Mouse (Mus musculus) spleen, embryonic (tissue): ENCODE results near the gene Fli1.

Source experiments
- CTCF ChIA-PET: fragments of 350-600 bp; sonication (Branson Sonifier 250); formaldehyde crosslinking; loops from one replicate; lab custom pipeline; 2022; lab: Charles Lee

The Fli1 gene

DNA sequence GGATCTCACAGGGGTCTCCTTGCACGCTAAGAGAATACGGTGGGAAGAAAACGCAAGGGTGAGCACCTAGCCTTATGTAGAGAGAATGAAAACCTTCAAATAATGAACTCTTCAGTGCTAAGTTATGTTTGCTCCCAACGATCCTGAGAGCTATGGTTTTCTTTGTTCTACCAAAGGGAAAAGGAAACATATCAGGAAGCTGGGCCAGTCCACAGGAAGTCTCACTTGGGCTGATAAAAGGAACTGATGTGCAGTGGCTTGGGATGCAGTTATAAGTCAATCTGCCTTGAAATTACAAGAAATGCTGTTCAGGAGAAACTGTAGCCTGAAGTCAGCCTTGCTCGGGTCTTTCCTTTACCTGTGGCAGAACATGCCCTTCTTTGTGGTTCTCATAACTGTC lies 13.1 kb downstream of the Fli1 start:
- CTCF ChIA-PET, result no interaction called here

DNA sequence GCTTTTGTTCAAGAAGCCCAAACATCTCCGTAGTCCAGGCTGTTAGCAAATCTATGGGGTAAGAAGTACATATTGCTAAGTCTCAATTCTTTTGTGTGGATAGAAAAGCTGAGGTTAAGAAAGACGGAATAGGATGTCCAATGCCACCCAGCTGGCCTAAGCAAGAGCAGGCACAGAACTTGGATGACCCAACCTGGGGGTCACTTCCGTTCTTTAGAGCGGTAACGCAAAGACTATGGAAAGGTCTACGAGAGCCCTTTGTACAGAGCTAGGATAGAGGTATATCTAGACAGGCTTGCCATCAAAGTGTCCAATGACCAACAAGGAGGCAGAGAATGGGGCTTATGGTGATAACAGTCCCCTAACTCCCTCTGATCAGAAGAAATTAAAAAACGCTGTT lies 15.3 kb downstream of the Fli1 start:
- CTCF ChIA-PET, result interaction anchor here (0.6 kb wide), 1 partner anchor 490 kb away, joined by 8 read pairs; no protein-coding TSS in a partner anchor

DNA sequence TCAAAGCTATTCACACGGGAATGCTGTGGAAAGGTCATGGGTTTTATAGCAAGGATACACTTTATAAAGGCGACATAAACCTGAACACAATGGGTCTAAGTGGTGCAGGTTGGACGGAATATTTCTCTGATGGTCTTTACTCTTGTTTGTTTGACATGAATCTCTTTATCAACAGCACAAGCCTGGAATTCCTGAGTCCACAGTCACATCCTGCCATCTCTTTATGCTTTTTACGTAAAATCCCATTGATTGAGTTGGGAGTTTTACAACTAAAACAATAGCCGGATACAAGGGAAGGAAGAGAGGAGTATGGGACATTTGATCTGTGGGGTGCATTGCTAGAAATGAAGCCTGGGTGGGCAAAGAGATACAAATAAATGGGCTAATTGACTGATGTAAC lies 16.9 kb downstream of the Fli1 start:
- CTCF ChIA-PET, result no interaction called here

DNA sequence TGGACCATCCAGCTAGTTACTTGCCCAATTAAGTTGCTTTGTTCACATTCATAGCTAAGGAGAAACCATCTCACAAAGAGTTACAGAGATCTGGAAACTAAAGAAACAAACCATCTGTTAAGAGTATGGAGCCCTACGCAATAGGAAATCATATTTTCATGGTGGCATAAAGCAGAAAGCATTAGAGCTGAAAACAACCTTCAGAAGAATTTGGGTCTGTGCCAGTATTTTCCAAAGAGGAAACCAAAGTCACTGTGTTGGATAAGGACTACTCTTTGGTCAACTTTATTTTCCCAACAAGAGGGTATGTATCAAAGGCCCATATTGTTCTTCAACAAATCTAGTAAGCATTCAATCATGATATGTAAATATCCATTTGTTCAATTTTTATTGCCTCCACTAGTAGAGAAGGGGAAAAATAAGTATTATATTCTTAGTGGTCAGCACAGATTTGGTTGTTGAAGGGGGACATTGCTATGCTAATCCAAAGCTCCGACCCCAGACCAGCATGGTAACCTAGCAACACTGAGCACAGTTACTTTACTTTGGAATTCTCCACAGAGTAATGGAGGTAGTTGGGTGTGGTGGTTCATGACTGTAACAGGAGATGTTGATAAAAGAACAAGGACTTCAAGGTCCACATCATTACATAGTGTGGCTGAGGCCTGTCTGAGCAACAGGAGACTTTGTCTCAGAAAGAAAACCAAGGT lies 20.0 kb downstream of the Fli1 start:
- CTCF ChIA-PET, result no interaction called here

DNA sequence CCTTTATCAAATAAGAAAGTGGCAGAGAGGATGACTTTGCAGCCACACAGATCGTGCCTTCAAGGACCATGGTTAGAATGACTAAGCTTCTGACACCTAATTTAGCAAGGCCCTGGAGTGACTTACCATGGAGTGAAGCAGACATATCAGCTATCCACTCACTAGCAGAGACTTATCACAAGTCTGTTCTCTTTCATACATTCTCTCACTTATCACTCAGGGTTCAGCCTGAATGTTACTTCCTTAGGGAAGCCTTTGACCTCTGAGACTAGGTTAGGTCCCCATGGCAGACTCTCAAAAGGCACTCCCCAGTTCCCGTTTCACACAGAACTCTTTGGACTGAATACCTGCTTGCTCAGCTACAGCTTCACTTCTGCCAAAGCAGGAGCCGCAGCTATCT lies 21.3 kb downstream of the Fli1 start:
- CTCF ChIA-PET, result no interaction called here

DNA sequence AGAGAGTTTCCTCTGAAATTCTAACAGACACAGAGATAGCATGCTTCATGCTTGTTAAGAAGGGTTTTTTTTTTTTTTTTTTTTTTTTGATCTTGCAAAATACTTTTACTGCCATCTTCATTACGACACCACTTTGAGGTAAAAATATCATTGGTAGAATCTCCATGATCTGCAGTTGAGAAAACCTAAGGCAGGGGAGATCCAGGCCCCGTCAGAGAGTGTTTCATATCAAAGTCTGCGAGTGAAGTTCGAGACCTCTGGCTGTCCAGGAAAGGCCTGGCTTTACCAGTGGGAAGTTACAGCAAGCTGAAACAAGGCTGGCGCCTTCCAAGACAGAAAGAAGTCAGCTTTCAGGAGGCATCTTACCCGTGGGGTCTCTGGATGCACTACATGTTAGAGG lies 21.8 kb downstream of the Fli1 start:
- CTCF ChIA-PET, result no interaction called here

DNA sequence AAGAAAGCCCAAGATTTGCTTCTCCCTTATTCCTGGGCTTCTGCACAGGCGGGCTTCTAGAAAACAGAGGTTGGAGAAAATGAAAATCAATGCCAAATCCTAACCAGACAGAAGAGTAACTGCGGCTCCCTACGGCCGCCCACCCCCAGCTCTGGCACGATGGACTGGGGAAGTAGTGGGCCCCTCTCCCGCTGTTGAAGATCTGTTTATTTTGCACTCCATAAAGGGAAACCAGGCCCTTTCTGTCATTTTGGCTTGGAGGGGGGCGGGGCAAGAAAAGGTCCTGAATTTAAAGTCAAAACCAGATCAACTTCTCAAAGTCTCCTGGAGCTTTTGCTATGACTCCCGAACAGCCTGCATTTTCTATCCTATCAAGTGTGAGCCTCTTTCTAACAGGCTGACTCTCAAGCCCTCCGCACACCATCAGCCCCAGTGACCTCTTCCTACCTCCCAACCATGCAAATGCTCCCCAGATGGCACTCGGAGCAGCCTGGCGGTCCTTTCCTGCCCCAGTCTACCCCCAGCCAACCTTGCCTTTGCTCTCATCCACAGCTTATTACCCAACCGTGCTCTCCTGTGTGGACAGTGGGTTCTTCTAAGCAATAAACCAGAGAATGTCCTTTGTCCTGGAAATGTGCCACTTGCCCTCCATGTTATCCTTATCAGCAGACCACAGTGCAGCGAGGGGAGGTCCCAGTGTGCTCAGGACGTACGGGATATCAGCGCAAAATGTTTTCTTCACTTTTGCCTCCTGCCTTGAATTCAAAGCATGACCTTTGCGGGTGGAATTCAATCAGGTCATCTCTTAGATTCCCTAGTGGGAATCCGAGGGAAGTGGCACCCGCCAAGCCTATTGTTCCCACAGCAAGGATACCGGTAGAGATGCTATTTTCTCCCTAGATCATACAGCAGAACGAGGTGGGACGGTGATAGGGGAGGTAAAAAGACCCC lies 23.3 kb downstream of the Fli1 start:
- CTCF ChIA-PET, result interaction anchor here (0.6 to 1.1 kb wide), 3 partner anchors 13 to 31 kb away, joined by 3 to 4 read pairs (median 3); partner anchors contain the start of gene Fli1

DNA sequence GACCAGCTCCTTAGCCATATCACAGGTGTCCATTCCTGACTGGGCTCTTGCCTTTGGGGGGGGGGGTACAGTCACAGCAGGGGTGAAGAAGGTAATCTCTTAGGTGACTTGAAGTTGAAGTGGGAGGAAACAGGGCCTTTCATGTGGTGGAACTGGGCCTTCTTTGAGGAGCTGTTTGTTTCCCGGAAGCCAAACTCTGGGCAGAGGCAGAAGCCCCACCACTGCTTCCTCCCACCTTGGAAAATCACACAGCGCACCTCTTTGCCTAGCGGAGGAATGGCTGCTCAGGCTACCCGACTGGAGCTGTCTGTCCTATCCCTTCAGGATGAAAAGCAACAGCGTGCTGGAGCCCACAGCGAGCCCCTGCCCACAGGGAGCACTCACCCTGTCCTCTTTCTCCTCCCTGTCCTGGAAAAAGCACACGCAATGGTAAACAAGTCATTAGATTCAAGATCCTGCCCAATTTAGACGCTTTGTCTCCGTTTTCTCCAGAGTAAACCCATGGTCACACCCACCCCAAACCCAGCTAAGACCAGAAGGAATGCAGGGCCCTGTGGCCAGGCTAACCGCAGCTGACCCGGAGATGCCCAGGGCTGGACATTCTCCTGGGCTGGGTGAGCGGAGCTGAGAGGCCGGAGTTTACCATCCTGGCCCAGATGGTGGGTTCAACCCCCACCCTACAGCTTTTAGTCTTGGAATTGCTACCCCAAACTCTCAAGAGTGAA lies 24.1 kb downstream of the Fli1 start:
- CTCF ChIA-PET, result interaction anchor here (0.6 to 1.1 kb wide), 6 partner anchors 13 to 43 kb away, joined by 3 to 9 read pairs (median 3); partner anchors contain the start of gene Fli1

DNA sequence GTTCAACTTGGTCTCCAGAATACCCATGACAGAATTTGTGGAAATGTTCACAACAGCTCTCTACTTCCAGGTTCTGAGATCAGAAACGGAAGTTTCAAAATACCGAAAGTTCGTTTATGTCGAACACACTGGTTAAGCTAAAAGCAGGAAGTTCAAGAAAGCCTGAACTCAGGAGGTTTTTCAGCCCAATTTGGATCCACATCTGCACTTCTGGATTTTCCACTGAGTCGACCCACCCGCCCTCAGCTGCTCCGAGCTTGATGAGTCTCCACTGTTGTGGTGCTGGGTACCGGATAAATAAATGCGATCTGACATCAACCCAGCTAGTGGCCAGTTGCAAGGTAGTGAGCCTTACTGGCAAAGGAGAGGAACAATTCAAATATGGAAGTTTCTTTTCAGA lies 26.0 kb downstream of the Fli1 start:
- CTCF ChIA-PET, result interaction anchor here (1.2 kb wide), 1 partner anchor 17 kb away, joined by 6 read pairs; no protein-coding TSS in a partner anchor

DNA sequence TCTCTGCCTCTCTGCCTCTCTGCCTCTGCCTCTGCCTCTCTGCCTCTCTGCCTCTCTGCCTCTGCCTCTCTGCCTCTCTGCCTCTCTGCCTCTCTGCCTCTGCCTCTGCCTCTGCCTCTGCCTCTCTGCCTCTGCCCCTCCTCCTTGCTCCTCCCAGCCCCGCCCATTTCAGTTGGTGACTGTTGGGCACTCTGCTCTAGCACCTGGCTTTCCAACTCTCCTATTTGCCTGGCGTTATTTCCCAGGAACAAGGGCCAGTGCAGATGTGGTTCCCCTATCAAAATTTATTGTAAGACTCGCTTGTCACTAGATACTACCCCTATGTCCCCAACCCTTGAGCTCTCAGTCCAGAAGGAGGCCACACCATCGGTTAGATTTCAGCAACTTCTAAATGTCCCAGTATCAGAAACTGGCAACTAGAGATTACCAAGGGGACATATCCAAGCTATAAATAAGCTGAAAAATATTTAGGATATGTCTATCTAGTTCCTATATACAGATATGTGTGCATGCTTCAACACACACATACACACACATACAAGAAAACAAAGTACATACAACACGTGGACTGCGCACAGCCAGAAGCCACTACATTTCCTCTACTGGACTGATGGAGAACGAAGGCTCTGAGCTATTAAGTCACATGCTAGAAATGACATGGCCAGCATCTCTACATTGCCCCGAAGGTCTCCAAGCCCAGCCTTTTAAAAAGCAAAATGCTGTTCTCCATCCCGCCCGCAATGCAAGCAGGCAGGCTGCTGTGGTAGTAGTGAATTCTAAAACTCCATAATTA lies 26.6 kb downstream of the Fli1 start:
- CTCF ChIA-PET, result interaction anchor here (1.0 to 1.2 kb wide), 2 partner anchors 17 to 36 kb away, joined by 3 to 6 read pairs; no protein-coding TSS in a partner anchor

DNA sequence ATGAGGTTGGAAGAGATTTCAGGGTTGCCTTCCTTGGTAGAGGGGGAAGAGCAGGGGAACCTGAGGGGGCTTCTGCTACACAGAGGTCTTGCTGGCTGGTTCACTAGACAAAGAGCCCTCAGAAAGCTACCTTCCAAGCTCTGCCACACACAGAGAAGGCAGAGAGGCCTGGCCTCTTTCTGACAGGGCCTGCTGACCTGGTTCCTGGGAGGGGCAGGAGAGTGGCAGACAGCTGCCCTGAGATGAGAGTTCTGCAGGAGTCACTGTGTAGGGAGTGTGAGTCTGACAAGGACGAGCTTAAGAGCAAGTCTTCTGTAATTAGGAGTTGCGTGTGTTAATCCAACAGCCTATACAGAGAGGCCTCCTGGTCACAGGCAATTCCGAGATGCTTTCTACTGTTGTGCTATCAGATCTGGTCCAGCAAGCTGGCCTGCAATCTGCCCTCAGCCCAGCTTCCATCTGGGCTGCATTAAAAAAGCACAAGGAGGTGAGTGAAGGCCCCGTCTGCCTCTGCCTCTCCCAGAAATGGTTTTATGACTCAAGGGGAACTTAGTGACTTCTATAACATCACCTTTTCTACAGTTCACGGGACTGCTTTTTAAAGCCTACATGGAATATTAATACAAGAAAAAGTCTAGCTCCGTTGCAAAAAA lies 28.1 kb downstream of the Fli1 start:
- CTCF ChIA-PET, result interaction anchor here (0.6 to 0.9 kb wide), 2 partner anchors 19 to 65 kb away, joined by 3 to 5 read pairs; no protein-coding TSS in a partner anchor

DNA sequence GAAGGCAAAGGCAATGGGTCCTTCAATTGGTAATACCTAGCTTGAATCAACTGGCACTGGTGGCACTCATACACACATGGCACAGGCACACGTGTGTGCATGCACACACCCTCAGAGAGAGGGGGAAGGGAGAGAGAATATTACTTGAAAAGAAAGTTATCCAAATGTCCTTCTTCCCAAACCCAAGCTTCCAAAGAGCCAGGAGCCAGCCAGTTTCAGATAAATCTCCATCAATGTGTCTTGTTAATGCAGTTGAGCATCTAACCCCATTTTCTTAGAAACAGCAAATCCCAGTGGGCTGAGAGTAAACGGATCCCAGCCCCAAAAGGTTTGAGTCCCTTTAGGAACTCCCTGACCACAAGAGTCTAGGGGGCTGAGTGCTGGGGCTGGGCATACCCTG lies 29.2 kb downstream of the Fli1 start:
- CTCF ChIA-PET, result interaction anchor here (0.6 kb wide), 1 partner anchor 147 kb away, joined by 4 read pairs; no protein-coding TSS in a partner anchor

DNA sequence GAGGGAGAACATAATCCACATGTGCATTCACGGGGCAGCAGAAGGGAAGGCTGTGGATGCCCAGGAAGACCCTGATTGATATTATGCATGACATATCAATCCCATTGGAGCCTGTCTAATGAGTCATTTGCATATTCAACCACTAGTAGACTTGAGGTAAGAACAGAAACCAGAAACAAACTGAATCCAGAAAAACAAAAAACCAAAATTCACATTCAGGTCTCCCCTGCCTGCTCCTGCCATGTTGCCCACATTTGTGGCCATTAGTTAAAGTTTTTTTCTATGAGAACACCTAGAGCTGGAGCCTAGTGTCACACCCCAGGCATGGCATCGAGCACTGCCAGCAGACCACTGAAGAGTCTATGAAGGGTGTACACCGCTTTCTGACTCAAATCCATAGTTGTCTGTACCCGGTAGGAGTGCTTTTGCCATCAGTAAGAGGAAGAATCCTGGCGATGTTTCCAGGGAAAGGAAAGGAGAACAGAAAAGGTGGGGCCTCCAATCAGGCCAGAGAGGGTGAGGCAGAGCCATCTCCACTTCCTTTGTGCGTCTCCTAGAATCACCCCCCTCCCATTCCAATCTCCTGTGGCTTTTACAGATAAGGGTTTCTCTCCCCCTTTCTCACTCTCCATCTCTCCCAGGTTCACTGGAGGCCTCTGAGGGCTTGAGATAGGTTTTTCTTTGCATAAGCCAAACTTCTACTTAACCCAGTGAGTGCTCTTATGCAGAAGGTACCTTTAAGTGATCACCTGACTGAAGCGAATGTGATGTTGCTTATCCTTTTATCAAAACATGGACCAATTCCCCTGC lies 32.0 kb downstream of the Fli1 start:
- CTCF ChIA-PET, result interaction anchor here (0.6 kb wide), 1 partner anchor 14 kb away, joined by 8 read pairs; no protein-coding TSS in a partner anchor

DNA sequence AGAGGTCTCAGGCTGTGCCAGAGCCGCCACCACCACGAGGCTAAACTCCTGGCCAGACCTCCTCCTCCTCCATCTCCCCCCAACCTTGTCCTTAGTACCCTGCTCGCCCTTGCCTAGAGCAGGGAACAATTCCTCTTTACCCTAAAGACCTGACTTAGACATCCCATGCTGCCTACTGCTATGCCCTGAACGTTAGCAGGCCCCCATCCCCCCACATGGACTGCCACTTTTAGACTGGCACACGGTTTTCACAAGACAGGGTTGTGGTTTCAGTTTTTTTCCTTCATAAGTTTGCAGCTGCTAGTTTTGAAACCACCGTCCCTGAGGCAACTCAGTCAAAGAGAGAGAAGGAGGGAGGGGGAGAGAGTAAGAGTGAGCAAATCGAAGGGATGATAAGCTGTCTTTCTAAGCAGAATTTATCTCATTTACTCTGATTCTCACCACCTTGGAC lies 32.9 kb downstream of the Fli1 start:
- CTCF ChIA-PET, result interaction anchor here (0.6 kb wide), 1 partner anchor 15 kb away, joined by 8 read pairs; no protein-coding TSS in a partner anchor

DNA sequence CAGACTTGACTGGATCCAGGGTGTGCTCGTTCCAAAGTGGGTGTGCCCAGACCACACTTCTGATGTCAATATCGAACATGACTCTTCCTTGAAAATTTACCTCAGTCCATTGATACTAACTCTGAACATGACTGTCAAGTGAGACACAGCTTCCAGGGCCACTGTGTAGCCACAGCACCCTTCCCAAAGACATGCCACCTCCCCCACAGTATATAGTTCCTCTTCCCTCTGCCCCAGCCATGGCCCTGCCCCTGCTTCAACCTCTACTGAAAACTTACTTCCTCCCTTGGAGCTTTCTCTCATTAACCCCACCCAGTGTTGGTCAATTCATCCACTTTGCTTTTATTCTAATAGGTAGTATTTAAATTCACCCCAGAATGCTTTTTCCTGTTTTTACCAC lies 34.0 kb downstream of the Fli1 start:
- CTCF ChIA-PET, result interaction anchor here (0.6 kb wide), 2 partner anchors 9 to 33 kb away, joined by 3 to 5 read pairs; no protein-coding TSS in a partner anchor

DNA sequence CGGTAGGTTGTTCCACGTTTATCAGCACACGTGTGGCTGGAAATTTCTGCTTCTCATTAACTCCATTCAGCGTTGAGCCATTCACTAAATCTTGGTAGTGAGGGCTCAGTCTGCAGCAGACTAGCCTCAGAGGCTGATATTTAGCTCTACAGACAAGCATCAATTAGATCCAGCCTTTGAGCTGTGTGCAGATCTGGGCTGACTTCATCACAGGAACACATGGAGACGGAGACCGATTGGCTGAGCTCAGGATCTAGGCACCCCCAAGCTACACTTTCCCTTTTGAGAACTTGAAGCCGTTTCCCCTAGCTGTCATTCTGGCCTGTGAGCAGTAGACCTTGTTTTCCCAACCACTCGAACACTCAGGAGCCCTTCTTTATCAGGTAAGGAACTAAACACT lies 34.5 kb downstream of the Fli1 start:
- CTCF ChIA-PET, result interaction anchor here (0.6 kb wide), 2 partner anchors 8 to 34 kb away, joined by 3 to 5 read pairs; no protein-coding TSS in a partner anchor

DNA sequence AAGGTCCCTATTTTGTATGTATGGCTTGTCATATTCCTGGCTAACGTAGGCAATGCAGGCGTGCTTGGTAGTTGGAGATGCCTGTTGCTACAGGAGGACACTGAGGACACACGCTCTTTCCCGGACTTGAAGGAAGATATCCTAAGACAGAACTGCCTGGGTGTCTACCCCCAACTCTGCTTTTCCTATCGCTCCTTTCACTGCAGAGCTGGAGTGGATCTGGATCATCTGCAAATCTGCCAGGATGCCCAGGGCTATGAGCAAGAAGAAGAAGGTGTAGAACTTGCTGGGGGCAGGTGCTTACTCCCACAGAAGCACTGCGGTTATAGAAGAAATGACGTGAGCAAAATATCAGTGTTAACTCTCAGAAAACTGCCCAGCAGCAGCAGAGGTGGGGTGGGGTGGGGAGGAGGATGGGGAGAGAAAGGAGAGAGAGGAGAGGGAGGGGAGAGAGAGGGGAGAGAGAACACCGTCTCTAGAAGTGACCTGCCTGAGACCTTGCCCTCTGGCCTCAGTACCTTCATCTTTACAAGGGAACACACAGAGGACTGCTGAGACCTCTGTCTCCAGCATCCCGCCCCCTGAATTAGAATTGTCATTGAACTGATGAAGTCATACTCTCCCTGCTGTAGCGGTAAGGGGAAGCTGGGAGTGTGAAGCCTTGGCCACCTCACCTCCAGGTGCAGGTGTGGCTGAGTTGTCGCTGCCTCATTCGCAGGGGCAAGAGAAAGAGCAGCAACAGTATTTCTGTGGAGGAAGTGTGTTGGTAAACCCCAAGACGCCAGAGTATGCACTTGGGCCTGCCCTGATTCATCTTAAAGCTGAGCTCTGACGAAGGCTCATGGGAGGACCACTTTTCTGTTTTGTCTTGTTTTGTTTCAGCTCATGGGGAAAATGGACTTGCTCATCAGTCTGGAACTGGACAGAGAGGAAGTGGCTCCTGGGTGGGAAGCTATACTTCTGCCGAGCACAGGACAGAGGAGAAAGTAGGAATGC lies 35.5 kb downstream of the Fli1 start:
- CTCF ChIA-PET, result interaction anchor here (1.0 kb wide), 1 partner anchor 13 kb away, joined by 3 read pairs; no protein-coding TSS in a partner anchor
